Mouse (Mus musculus): Measurements from ENCODE around the gene Krtap3-1. TPM values are rescaled to one million over a fixed set of nuclear protein-coding genes. Genes with fewer than 3 reads are reported as not detected.
A peak's percentile ranks its signal among the peaks of the same experiment; 100 is the strongest.
"Not testable (repeated sequence)": the region's sequence is repeated elsewhere in the genome, so short reads cannot be mapped to it uniquely, and the experiment has no call there.

Gene Krtap3-1
- total RNA-seq (2021) = not detected

DNA sequence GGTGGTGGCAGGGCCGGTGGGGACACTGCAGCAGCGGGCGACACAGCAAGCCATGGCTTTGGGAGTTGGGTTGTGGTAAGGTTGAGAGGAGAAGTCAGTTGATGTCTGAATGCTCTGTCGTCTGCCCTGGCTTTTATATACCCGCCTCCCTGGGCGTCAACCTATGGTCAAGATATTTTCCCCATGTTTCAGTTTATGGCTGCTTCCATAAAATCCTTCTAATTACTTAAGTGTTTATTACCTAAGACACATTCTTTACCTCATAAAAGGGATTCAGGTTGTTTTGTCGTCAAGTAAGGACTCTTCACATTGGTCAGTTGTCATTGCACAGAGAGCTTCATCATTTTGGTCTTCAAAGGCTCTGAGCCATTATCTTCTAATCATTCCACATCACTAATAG, at the start of gene Krtap3-1:
Gene Krtap3-1, minus strand, starts transcription at position 101 of the 400 bp plus-strand sequence.
- intact Hi-C loops (cut with DNase I) = no loop called here
- DNase-seq (ENCODE audit: low spot score in 2 of 2) = no peak

DNA sequence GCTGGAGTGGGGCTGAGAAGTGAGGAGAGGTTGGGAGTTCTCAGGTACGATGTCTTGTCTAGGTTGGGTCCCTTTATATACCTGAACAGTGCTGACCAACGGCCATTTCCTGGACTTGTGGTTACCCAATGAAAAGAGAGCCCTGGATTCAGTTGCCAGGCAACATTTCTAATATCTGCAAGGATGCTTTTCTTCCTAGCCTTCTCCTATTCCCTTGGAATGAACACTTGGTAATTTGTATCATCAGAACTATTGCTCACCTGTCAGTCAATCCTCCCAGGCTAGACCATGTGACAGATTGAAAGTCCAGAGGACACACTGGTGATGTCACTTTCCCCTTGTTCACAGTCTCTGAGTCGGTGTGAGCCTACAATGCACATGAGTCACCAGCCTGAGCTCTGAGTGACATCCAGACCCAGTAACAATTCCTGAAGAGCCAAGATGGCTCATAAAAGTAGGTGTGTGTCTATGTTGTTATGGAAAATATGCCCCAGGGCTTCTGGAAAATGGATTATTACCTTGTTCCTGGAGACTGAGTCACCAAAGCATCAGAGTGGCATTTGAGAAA, 48.5 kb upstream of the Krtap3-1 start, which contains the start of gene Krtap2-4:
Gene Krtap2-4, minus strand, starts transcription at position 51 of the 568 bp plus-strand sequence.
- intact Hi-C loops (cut with DNase I) = no loop called here
- no peak for DNase-seq (ENCODE audit: low spot score in 2 of 2)

- DNase-seq (ENCODE audit: low spot score in 2 of 2); intact Hi-C loops (cut with DNase I): not testable (repeated sequence)
Observed at GRCm38 (mm10) chr11:99610089-99610488, 43.7 kb upstream of the Krtap3-1 start, which contains the start of gene Gm11937. Gm11937 (minus strand) TSS chr11:99610189.

- intact Hi-C loops (cut with DNase I) = no loop called here
Observed at GRCm38 (mm10) chr11:99609126-99609525, 42.7 kb upstream of the Krtap3-1 start.

DNA sequence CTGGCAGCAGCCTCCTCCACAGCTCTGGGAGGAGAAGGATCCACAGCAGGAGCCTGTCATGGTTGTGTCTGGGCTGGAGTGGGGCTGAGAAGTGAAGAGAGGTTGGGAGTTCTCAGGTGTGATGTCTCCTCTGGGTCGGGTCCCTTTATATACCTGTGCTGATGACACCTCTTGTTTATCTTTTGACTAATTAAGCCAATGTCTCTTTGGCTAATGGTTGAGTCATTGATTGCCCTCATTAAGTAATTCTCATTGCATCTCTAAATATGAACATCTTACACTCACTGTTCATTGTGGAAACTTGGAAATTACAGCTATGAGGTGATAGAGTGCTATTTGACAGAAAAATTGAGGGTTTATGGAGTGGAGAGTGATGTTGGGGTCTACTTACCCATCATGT, 36.8 kb upstream of the Krtap3-1 start, which contains the start of gene Gm11938:
Gene Gm11938, minus strand, starts transcription at position 101 of the 400 bp plus-strand sequence.
- DNase-seq (ENCODE audit: low spot score in 2 of 2); intact Hi-C loops (cut with DNase I): not testable (repeated sequence)

More at GRCm38 (mm10) chr11:99609126-99609525, 42.7 kb upstream of the Krtap3-1 start:
- DNase-seq (ENCODE audit: low spot score in 2 of 2) = peak; percentile 59 to 85

GRCm38 (mm10) chr11:99597742-99598141, 31.3 kb upstream of the Krtap3-1 start, which contains the start of gene Krtap9-3:
Krtap9-3 (minus strand) TSS chr11:99598105.
- DNase-seq (ENCODE audit: low spot score in 2 of 2); intact Hi-C loops (cut with DNase I): not testable (repeated sequence)

- intact Hi-C loops (cut with DNase I) = no loop called here
- no peak for DNase-seq (ENCODE audit: low spot score in 2 of 2)
Observed at GRCm38 (mm10) chr11:99590981-99591380, 24.6 kb upstream of the Krtap3-1 start, which contains the start of gene Krtap1-3. Krtap1-3 (minus strand) TSS chr11:99591339.

DNA sequence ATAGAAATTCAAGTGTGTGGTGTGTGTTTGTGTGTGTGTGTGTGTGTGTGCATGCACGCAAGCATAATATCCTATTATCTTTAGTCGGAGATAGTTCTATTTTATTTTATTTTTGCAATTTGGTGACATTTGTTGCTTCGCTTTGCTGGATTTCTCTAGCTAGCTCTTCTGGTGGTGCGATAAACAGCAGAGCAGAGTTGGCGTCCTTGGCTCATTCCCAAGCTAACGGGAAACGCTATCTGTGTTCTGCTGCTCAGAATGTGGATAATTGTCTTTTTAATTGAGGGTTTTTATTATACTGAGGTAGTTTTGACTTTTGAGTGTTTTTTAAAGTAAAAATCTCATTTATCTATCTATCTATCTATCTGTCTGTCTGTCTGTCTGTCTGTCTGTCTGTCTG, 18.7 kb upstream of the Krtap3-1 start:
- intact Hi-C loops (cut with DNase I) = no loop called here
- peak; percentile 18 to 26 for DNase-seq (ENCODE audit: low spot score in 2 of 2)

- intact Hi-C loops (cut with DNase I) = no loop called here
- no peak for DNase-seq (ENCODE audit: low spot score in 2 of 2)
Observed at GRCm38 (mm10) chr11:99583245-99583704, 16.8 kb upstream of the Krtap3-1 start, which contains the start of gene Krtap1-4. Krtap1-4 (minus strand) TSS chr11:99583654.

DNA sequence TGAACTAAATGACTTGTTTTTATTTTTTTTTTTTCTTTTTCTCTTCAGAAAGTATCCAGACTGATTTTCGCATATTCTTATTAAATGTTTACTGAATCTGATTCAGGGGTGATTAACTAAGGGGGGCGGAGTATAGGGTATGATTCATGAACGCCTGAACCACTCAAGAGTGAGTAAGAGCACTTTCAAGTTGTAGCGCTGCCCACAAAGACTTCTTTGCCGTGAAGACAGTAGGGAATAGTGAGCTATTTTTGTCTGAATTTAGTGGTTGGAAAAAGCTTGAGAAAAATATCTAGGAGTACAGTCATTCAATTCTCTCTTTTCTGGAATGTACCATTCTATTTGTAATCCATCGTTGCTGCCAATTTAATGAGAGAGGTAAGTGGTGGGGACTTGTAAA, 15.1 kb upstream of the Krtap3-1 start:
- DNase-seq (ENCODE audit: low spot score in 2 of 2) = peak in 1 of 2 experiments; percentile 45
- intact Hi-C loops (cut with DNase I) = no loop called here

GRCm38 (mm10) chr11:99581051-99581450, 14.6 kb upstream of the Krtap3-1 start:
- no peak for DNase-seq (ENCODE audit: low spot score in 2 of 2)
- intact Hi-C loops (cut with DNase I) = no loop called here

- DNase-seq (ENCODE audit: low spot score in 2 of 2) = no peak
- intact Hi-C loops (cut with DNase I) = no loop called here
Observed at GRCm38 (mm10) chr11:99580636-99581035, 14.2 kb upstream of the Krtap3-1 start, which contains the start of gene Krtap1-5. Krtap1-5 (minus strand) TSS chr11:99581016.

DNA sequence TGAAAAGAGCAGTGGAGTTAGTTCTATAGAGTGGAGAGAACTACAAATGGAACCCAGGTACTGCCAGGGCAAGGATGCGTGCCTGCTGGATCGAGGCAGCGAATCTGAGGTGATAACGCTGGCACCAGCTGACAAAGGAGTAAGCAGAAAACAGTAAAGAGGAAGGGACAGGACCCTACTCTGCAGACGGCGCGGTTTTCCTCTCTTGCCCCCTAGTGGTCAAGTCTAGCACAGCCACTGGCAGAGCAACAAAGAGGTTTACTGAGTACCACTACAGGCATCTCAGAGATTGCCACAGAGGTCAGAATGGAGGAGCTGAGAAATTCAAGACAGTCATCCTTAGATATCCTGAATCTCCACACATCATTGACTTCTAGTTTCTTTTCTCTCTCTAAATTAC, 7.7 kb upstream of the Krtap3-1 start:
- DNase-seq (ENCODE audit: low spot score in 2 of 2) = peak; percentile 54 to 66
- intact Hi-C loops (cut with DNase I) = loop anchor here (10.0 kb wide), 2 partner anchors 189 to 431 kb away; partner anchors contain the start of gene Krt10

DNA sequence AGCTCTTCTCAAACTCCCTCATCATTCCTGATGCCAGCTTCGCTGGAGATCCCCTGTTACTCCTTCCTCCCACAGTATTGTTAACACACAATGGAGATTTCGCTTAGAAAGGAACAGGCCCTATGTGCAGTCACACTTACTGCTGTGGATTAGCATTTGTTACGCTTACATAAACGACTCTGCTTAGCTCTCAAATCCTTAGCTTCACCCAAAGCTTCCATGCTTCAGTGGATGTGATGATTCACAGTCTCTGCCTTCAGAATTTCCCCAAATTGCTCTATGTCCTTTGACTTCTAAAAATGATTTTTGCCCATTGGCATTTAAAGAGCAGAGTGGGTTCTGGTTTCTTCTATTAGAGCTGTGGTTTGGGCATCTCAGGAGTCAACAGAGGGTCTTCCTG, 6.7 kb upstream of the Krtap3-1 start:
- DNase-seq (ENCODE audit: low spot score in 2 of 2) = peak in 1 of 2 experiments; percentile 48
- intact Hi-C loops (cut with DNase I) = loop anchor here (2.0 to 10.0 kb wide), 4 partner anchors 106 to 432 kb away; partner anchors contain the start of gene Krt10

- DNase-seq (ENCODE audit: low spot score in 2 of 2) = no peak
- intact Hi-C loops (cut with DNase I) = no loop called here
Observed at GRCm38 (mm10) chr11:99562580-99562979, 3.9 kb downstream of the Krtap3-1 start.

DNA sequence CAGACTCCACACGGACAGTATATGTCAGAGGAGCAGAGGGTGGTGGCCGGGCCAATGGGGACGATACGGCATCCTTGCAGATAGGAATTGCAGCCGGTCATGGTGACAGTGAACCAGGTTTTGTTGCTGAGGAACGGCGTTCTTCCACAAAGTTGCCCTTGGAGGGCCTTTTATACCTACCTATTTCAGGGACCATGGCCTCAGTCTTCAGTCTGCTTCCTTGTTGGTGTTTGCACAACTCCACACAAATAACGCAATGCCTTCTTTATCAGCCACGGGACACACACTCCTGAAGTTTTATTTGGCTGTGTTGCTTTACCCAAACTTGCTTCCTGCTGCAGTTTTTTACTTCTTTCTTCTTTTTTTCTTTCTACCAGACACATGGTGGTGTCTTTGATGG, 7.1 kb downstream of the Krtap3-1 start, which contains the start of gene Gm11939:
Gene Gm11939, minus strand, starts transcription at position 101 of the 400 bp plus-strand sequence.
- DNase-seq (ENCODE audit: low spot score in 2 of 2) = no peak
- intact Hi-C loops (cut with DNase I) = loop anchor here (5.0 kb wide), 1 partner anchor 73 kb away; no protein-coding TSS in a partner anchor

DNA sequence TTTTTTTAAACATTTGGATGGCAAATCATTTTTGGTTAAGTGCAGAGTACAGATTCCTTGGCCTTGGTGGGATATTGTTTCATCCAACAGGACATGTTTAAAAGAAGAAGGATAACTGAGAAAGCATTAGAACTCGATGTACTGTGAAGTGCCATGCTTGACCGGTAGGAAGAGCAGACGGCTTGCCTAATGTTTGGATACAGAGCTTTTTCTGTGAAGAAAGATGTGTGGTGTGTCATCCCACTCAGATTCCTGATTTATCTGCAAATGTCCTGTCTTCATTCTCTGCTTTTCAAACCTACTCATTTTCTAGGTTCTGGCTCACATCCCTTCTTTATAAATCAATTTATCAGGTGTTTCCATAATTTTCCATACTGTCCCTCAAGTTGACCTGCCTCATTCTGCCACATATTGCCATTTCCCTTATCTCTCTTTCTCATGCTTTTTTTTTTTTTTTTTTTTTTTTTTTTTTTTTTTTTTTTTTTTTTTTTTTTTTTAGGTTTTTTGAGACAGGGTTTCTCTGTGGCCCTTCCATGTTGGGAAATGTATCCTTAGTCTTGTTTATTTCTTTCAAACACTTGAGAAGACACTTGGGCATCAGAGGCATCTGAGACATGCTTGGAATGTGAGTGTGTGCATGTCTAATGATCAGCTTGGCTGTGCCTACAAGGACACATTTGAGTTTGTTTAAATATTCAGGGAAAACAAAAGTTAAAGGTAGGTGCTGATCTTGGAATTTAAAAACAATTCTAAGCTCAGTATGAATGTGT, 8.3 kb downstream of the Krtap3-1 start:
- intact Hi-C loops (cut with DNase I) = loop anchor here (5.0 kb wide), 1 partner anchor 74 kb away; no protein-coding TSS in a partner anchor

GRCm38 (mm10) chr11:99556753-99557152, 9.7 kb downstream of the Krtap3-1 start, which contains the start of gene Krtap3-2:
Krtap3-2 (minus strand) TSS chr11:99556853.
- intact Hi-C loops (cut with DNase I) = loop anchor here (5.0 kb wide), 1 partner anchor 76 kb away; no protein-coding TSS in a partner anchor
- DNase-seq (ENCODE audit: low spot score in 2 of 2) = no peak

More for the DNA sequence above, 8.3 kb downstream of the Krtap3-1 start:
- DNase-seq (ENCODE audit: low spot score in 2 of 2) = peak in 1 of 2 experiments; percentile 42

DNA sequence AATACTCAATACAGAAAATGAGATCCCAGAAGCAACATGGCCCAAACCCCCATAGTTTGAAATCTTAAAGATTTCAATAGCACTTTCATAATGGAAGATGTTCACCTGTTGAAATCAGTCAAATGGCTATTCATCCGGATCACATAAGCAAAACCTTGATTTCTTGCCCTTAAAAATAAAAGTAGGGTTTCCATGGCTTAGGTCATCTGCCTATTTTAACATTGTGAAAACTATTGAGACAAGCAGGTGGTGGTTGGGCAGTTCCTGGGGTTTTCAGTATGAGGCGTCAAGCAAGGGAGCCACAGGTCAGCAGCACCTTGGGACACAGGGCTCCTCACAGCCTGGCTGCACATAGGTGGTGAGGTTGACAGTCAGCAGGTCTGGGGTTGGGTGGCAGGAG, 10.2 kb downstream of the Krtap3-1 start:
- intact Hi-C loops (cut with DNase I) = loop anchor here (5.0 kb wide), 1 partner anchor 76 kb away; no protein-coding TSS in a partner anchor
- DNase-seq (ENCODE audit: low spot score in 2 of 2) = no peak

DNA sequence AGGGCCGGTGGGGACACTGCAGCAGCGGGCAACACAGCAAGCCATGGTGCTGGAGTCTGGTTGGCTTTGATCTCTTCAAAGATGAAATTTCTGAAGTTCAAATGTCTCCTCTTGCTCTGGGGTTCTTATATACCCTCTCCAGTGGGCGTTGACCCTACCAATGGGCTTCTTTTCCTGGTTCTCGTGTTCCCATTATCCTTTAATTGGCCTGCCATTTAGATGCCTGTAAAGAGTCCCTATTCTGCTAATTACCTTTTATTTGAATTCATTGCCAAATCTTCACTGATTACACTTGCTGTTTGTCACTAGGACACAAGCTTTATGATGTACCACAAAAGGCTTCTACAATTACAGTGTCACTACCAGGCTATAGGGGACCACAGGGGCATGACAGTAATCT, 15.7 kb downstream of the Krtap3-1 start, which contains the start of gene Krtap3-3:
Gene Krtap3-3, minus strand, starts transcription at position 101 of the 400 bp plus-strand sequence.
- intact Hi-C loops (cut with DNase I) = no loop called here

More for the DNA sequence above, 15.7 kb downstream of the Krtap3-1 start, which contains the start of gene Krtap3-3:
- DNase-seq (ENCODE audit: low spot score in 2 of 2) = no peak

Measured in left cerebral cortex, postnatal 25 days (tissue).